Mouse (Mus musculus): Measurements from ENCODE around the gene Gsx2.

DNA sequence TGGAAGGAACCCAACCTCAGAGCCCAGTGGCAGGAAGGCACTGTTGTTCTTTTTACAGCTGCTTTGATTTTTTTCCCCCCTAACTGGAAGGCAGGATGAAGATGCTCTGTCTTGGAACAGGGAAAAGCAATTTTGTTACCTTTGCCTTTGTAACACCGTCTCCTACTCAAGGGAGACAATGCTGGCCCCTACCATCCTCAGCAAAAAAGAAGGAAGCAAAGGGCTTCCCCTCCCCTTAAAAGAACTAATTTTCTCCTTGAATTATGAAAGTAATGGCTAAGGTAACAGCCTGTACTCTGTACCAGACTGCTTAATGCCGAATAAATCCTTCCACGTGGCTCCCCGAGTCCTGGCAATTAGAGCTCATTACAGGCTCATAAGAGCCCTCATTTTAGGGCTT, 2.9 kb upstream of the Gsx2 start:
- TF ChIP-seq POLR2A (IDR thresholded peaks at IDR 0.05; ENCODE audit: insufficient read length, low read depth) (no peak), USF1 (IDR thresholded peaks at IDR 0.05; ENCODE audit: low read depth) (no peak), POLR2AphosphoS2 (IDR thresholded peaks at IDR 0.05; ENCODE audit: insufficient read length, low read depth) (no peak), MAX (IDR thresholded peaks at IDR 0.05; ENCODE audit: low read depth) (no peak), CEBPB (IDR thresholded peaks at IDR 0.05; ENCODE audit: insufficient read depth, poor library complexity, severe bottlenecking) (no peak)

All from myocyte (in vitro differentiated cells).